Mouse (Mus musculus): ENCODE results near the gene Fam161b. TPM values are rescaled to one million over a fixed set of nuclear protein-coding genes. Genes with fewer than 3 reads are reported as not detected.

Fam161b gene
- 4.2 and 4.4 TPM in 2 replicates for polyA plus RNA-seq (2012; rRNA removed)

DNA sequence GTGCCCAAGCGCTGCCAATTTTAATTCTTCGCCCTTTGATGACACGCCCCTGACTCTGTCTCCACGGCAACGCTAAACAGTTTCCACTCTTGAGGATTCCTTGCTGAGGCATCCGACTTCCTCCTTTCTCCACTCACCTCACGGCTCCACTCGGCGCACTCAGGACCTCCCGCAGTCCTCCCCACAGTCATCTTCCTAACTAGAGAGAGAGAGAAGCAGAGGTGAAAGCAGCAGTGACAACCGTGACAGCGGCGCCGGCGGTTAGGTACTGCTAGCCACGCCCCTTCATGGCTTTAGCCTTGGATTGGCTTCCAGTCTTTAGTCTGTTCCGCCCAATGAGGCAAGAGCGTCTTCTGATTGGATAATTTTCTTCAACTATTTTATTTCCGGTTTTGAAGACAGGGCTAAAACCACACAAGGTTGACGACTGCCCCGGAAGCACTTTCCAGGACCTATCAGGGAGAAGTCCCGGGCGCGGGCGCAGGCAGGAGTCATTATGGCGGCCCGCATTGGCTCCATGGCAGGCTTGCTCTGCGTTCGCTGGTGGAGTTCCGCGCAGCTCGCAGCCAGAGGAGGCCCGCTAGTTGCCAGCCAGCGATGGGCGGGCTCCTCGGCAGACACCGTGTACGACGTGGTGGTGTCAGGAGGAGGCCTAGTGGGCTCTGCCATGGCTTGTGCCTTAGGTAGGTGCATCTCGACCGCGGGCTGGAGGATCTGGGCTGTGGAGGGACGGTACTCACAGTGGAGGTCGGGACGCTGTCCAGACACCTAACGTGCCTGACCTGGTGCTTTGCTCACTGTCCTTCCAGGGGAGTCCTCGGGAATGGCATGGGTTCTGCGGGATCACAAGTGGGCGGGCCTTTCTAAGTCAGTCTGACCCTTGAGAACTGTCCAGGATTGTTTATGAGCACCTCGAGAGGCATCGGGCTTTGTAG lies at the start of gene Fam161b, which contains the start of gene Coq6:
TSS of gene Fam161b (minus strand) at position 279 of the 935 bp plus-strand sequence.
TSS of gene Coq6 (plus strand) at position 103 of the 935 bp plus-strand sequence.
- DNase-seq (ENCODE audit: low spot score): peak; percentile 85

DNA sequence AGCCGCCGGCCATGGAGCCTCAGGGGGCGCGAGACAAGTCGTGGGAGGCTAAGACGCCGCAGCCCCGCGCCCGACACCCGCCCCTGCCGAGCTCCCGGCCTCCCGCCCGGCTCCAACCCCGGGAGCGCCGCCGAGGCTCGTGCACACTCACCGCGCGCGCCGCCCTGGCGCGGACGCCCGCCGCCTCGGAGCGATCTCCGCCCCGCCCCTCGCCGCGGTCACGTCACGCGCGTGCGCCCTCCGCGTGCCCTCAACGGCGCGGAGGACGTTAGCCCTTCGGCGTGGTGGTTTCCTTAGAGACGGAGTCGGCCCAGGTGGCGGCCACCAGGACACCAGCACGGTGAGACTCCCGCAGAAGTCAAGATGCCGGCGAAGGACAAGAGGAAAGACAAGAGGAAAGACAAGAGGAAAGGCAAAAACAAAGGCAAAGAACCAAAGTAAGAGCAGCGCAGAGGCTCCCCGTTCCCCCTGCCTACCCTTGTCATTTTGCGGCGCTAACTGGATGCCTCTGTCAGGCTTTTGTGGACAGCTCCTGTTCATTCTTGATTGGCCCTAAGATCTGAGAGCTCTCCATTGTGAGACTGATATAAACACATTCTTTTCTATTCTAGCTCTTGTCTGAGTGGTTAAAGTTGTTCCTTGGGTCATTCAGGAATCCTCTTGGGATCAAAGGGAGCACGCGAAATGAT lies 47.3 kb upstream of the Fam161b start, which contains the start of the genes Entpd5 and Bbof1:
TSS of gene Entpd5 (minus strand) at position 211 of the 689 bp plus-strand sequence.
TSS of gene Bbof1 (plus strand) at position 253 of the 689 bp plus-strand sequence.
- peak; percentile 88 for DNase-seq (ENCODE audit: low spot score)

DNA sequence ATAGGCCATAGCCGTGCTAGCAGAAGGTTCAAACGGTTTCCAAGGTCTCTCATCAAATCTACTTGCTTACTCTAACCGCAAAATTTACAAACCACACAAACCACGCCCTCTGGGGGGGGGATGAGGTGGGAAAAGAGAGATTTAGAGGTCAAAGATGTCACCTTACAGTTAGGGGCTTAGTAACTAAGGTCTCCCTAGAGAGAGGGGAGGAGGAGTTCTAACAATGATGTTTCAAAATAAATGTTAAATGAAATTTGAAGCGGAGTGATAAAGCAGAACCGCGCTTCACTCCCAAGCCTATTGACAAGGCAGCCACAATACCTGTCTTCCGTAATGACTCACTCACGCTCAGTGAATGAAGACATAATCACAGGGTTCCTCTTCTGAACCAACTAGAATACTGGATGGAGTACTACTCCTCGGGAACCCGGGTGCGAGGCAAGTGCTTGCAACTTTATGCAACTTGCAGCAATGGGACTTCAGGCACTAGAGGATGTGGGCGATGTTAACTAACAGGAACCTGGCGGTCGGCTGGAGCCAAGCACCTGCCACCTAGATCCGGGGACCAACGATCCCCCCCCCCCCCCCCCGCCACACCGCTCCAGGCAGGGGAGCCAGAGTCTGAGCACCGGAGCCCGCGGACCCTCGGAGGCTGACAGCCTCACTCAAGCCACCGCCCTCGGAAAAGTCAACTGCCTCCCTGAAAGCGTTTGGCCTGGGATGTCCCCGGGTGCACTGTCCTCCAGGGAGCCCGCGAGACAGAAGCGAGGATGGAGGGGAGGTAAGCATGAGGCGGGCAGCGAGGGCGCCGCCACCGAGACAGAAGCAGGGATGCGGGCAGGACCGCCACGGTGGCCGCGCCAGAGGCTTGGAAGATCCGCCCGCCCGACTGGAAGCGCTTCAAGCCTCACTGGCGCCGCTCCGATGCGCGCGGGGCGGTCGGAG lies 46.5 kb upstream of the Fam161b start:
- DNase-seq (ENCODE audit: low spot score): no peak

DNA sequence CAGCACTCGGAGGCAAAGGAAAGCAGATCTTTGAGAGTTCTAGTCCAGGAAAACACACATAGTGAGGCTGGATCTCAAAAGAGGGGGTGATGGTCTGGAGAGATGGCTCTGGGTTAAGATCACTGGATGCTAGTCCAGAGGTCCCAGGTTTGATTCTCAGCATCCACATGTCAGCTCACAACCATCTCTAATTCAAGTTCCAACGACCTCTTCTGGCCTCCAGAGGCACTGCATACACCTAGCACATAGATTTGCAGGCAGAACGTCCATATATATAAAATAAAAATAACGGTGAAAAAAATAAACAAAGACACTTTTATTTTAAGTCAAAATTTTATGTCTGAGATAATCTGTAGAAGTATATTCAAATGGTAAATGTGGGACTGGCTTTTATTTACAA lies 45.6 kb upstream of the Fam161b start:
- DNase-seq (ENCODE audit: low spot score): no peak

DNA sequence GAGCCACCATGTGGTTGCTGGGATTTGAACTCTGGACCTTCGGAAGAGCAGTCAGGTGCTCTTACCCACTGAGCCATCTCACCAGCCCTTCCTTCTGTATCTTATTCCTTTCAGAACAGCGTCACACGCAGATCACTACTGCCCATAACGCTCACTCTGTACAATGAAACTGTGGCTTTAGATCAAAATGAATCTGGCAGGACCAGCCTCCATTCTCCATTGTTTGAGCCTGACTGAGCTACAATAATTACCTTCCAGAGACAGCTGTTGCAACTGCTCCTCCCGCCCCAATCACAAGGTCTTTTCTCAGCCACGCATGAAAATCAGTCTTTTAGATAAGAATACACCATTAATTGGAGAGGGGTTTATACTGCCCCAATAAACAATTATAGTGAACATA lies 42.9 kb upstream of the Fam161b start:
- no peak for DNase-seq (ENCODE audit: low spot score)

DNA sequence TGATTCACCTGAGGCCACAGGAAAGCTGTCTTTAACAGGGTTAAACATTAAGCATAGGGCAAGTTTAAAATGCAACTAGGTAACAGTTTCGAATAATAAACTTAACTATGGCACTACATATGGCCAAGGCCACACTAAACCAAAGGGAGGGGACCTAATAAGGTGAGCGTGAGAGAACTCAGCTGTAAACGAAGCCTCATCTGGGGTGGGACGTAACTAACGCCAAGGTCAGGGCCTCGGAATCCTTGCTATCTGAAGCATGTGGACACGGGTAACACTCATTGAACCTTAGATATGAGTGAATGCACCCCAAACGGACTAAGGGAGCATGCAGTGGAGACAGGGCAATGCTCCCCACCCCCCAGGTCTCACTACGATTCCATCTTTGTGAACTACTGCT lies 41.3 kb upstream of the Fam161b start:
- no peak for DNase-seq (ENCODE audit: low spot score)

DNA sequence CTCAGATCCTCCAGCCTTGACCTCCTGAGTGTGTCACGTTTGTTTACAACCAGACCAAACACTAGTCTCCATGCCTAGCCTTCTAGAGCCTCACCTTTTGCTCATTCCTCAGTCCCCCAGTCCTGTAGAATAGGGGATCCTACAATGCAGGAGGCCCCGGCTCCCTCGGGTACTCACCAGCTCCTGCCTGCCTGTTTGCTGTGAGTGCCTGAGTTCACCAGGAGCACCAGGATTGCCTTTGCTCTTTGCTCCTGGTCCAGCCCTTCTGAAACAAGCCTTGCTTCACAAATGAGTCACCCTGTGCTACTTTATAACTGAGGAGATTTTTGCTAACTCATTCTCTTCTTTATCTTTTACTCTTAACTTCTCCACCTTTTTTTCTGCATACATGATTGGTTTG lies 39.0 kb upstream of the Fam161b start:
- no peak for DNase-seq (ENCODE audit: low spot score)

DNA sequence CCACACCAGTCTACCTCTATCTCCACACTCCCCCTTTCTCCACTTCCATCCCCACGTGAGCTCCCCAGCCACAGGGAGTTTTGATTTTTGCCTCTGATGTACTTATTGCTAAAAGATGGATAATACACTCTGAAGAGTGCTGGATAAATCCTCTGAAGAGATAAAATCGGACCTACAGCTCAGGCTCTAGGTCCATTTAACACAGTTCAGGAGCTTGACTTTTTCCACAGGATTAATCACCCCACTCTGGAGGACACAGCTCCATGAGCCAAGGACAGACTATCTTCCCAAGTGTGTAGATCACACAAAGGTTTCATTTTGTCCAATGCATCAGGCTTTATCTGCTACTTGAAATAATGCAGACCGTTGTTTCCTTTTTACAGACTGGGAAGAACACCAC lies 38.4 kb upstream of the Fam161b start:
- no peak for DNase-seq (ENCODE audit: low spot score)

DNA sequence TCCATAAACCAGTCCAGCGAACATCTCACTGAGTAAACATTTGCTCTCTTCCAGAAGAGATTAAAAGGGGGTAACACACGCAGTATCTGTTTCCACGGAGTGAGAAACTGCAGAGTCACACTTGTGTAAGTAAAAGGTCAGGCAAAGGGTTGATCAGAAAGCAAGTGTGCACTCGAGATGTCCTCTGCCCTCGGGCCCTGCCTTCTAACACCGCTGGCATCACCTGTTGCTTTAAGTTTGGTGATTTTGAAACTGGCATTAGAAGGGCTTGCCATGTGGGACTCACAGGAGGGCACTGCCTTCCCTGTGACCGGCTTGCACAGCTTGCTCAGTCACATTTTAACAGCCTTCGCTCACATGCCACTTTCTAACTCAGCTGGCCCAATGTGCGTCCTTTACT lies 38.0 kb upstream of the Fam161b start:
- no peak for DNase-seq (ENCODE audit: low spot score)

DNA sequence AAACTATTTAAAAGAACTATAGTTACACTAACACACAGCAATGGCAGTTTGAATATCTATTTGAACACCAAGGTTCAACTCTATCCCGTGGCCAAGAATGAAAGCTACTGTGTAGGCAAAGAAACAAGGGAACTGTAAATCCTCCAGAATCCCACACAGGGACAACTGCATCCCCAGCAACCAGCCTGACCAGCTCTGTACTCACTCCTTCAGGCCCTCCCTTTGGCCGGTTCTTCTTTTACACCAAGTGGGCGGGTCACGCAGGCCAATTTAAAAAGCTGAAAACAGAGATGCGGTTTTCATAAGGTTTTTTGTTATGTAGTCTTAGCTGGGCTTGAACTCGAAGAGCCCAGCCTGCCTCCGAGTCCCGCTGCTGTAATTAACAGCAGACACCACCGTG lies 37.5 kb upstream of the Fam161b start:
- DNase-seq (ENCODE audit: low spot score): no peak

DNA sequence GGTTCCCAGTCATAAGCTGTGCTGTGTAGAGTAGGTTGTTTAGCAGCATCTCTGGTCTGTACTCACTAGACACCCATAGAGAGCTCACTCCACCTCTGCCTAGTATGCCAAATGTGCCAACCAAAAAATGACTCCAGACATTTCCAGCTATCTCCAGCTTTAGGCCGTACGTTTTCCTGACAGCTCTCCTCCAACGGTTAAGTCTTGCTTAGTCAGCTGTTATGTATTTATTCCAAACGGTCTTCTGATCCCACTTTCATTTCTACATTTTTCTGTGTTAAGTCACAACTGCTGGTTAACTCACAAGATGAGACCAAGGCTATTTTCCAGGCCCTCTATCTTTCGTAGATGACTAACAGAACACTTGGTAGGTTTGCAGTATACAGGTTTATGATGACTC lies 37.0 kb upstream of the Fam161b start:
- DNase-seq (ENCODE audit: low spot score): no peak

DNA sequence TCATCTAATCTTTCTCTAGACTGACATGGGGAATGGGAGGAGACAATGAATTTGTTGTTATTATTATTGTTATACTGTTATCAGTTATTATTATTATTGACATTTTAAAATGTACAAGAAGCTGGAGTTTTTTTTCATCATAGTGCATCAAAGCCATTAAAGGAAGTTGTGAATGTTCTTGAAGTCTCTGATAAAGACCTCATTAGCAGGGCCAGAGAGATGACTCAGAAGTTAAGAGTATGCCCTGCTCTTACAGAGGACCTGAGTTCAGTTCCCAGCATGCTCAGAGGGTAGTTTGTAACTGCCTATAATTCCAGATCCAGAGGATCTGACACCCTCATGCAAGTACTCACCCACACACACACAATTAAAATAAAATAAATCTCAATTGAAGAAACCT lies 36.1 kb upstream of the Fam161b start:
- DNase-seq (ENCODE audit: low spot score): no peak

DNA sequence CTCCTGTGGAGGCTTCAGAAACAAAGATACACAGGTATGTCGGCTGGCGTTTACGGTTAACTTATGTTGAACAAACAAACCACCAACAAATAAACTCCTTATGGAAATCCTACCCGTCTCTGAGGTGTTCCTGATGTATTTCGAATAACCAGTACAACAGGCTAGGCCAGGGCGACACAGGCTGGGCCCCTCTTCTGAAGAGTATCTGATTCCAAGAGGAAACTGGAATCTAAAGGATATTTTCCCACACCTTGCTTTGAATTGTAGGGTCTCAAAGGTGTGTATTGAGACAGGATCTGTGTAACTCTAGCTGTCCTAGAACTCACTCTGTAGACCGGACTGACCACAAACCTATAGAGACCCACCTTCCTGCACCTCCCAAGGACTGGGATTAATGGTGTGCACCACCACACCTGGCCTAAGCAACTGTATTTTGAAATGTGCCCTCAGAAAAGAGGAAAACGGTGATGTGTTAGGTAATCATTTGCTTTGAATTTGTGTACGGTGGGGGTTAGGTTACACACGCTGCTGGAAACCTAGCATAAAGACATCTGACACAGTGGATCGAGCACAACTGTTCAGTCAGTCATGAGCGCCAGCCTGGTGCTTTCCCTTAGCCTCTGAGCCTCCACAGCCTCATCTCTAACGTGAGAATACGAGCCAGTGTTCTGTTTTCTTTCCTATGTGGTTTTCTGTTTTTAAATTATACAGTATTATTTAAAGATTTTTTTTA lies 35.5 kb upstream of the Fam161b start:
- no peak for DNase-seq (ENCODE audit: low spot score)

DNA sequence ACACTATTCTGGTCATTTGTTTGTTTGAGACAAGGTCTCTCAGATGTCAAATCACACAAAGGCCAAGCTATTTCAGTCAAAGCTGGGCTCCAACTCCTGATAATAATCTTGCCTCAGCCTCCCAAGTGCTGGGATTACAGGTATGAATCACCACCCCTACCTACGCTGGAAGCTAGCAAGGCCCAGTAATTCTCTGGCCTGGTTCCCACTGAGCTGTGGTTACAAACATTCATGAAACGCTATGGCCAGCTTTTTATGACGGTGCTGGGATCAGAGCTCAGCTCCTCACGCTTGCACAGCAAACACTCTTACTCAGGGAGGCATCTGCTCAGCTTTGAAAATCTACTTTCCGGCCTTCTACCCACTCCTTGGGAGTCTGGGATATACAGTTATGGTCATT lies 32.2 kb upstream of the Fam161b start:
- peak; percentile 14 for DNase-seq (ENCODE audit: low spot score)

DNA sequence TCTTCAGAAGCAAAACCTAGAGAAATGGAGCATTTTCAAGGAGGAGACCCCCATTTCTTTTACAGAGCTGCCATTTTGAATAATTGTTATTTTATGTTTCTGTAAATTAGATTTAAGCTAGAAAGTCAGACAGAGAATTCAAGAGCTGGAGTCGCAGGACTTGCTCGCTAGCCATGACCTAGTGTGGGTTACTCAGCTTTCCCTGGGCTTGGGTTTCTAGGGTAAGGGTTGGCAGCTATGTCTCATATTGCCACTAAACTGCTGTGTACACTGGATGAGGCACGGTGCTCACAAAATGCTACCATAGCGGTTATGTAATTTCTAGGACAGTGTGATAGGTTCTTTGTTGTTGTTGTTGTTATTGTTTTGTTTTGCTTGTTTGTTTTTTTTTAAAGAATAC lies 31.0 kb upstream of the Fam161b start:
- no peak for DNase-seq (ENCODE audit: low spot score)

DNA sequence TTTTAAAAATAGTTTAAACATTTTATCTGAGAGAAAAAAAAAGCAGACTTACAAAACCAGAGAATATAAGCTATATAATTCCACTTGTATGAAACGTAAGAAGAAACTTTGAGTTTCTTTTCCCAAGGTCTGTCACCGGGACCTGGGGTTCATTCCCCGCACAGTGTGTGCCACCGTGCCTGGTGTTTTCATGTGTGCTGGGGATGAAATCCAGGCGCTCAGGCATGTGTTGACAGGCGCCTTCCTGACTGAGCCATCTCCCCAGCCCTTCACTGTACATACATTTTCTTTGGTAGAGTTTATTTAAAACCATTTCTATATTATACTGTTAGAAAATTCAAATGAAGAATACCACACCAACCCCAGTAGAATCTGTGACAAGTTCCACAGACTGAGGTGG lies 28.7 kb upstream of the Fam161b start:
- DNase-seq (ENCODE audit: low spot score): no peak

DNA sequence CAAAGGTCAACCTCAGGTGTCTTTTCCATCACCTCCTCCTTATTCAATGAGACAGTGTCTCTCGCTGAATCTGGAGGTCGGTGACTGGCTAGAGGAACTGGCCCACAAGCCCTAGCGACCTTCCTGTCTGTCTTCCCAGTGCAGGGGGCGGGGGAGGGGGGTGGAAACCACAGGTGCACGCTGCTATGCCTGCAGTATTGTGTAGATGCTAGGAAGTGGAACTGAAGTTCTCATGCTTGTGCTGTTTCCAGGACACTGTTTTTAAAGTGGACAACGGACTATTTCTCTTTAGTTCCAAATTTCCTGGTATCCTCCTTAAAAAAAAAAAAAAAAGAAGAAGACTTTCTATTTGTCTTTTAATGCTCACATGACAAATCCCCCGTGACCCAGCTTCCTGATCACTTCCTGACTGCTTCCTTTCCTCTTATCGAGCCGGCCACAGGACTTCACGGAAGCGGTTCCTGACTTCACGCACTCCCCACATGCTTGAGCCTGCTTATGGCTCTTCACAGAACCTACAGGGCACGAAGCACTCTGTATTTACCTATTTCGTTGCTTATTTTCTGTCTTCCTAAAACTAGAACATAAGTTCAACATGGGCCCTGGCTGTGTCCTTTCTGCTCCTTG lies 27.3 kb upstream of the Fam161b start:
- DNase-seq (ENCODE audit: low spot score): no peak

DNA sequence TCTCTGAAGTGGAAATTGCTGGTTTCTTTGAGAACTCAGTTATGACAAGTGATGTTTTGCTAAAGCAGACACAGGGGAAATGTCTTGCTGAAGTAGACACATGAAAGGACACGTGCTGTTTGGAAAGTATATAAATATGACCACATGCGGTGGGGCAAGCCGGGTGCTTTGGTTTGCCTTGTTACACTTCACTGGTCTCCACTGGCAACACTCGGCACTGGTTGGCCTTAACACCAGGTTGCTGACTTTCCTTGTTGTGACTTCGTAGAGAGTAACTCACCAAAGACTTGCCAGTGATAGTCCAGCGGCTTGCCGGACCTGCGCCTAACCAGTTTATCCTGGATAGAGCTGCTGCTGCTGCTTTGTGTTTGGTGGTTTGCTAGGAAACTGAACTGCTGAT lies 26.5 kb upstream of the Fam161b start:
- DNase-seq (ENCODE audit: low spot score): no peak

DNA sequence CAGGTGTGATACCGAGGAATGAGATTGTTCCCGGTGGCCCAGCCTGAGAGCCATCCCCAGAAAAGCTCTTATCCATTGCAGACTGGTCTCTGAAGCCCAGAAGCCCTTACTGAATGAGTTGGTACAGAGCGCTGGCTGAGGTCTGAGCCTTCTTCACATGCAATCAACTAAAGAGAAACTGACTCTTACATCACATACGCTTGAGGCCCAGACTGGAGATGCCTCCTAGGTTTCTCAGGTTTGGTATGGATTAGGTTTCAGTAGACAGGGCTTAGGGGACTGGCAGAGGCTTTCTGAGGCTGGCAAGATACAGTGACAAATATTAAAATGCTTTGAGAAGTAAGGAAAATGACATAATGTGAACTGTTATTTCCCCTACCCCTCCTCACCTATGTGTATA lies 23.8 kb upstream of the Fam161b start:
- no peak for DNase-seq (ENCODE audit: low spot score)

DNA sequence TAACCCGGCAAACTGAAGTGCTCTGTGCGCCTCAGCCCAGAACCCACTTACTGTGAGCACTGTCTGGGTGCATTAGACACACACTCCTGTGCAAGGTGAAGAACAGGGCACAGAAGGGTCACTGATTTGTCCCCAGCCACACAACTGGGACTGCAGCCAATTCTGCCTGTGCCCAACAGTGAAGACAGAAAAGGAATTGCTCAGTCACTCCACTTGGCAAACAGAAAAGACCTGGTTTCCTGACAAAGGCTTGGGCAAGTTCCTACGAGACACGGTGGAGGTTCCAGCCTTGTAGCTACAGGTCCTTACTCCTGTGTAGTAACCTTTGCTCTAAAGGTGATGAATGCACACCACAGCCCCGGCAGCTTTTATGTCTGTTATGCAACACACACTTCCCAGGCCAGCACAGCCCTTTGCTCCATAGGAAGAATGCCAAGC lies 23.0 kb upstream of the Fam161b start:
- DNase-seq (ENCODE audit: low spot score): no peak

Data from urinary bladder, adult 2 months (tissue).